Mouse (Mus musculus): ENCODE measurements around the gene Arcn1.
A peak's percentile ranks its signal among the peaks of the same experiment; 100 is the strongest.

- TF ChIP-seq CTCF (IDR thresholded peaks at IDR 0.05; ENCODE audit: control insufficient read depth, insufficient read depth, insufficient read length): no peak
- no peak for TF ChIP-seq MYOG (IDR thresholded peaks at IDR 0.05; ENCODE audit: control insufficient read depth, extremely low read depth, insufficient read length)
- TF ChIP-seq MAX (IDR thresholded peaks at IDR 0.05): no peak
- no peak for TF ChIP-seq USF1 (IDR thresholded peaks at IDR 0.05; ENCODE audit: low read depth)
- peak; percentile 71 for TF ChIP-seq MYOD1 (IDR thresholded peaks at IDR 0.05; ENCODE audit: control insufficient read depth, insufficient read length, low read depth)
- TF ChIP-seq FOSL1 (IDR thresholded peaks at IDR 0.05; ENCODE audit: insufficient read depth, low read length, poor library complexity, severe bottlenecking): no peak
- TF ChIP-seq CEBPB (IDR thresholded peaks at IDR 0.05; ENCODE audit: low read depth): no peak
Observed at GRCm38 (mm10) chr9:44726431-44727146, 41.1 kb downstream of the Arcn1 start.

Data from C2C12 (cell line).